Mouse (Mus musculus): Measurements from ENCODE around the gene Cdh4. TPM values are rescaled to one million over a fixed set of nuclear protein-coding genes. Genes with fewer than 3 reads are reported as not detected.
A peak's percentile ranks its signal among the peaks of the same experiment; 100 is the strongest.

Cdh4 gene
- polyA plus RNA-seq, 1 experiment from 2014 or later = 3.2 TPM

DNA sequence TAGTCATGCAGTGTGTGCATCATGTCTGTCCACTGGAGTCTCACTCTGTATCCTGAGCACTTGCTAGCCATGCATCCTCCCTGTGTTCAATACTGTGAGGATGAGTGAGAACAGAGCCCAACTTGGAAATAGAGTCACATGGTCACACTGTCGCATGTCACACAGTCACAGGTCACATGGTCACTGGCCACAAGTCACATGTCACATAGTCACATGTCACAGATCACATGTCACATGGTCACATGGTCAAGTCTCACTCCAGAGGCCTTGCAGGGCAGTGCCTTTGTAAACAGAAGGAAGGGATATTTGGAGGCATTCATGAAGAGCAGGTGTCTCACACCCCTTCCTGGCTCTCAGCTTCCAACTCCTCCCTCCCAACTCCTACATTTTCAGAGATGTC lies 217.0 kb downstream of the Cdh4 start:
- H3K27ac ChIP-seq (replicated peaks; ENCODE audit: low read depth, low read length) = no peak overlapping the region
- H3K9me3 ChIP-seq (ENCODE audit: control insufficient read depth, low read length) = no peaks in the 10 kb centered on the region
- H3K4me2 ChIP-seq (ENCODE audit: low read depth, severe bottlenecking) = no peak overlapping the region
- 92% methylated on average over 1 of the region's 1 CpGs for WGBS
- DNase-seq (ENCODE audit: low spot score) = no peak
- no peak for ATAC-seq (ENCODE audit: insufficient number of reproducible peaks, low FRiP score, low TSS enrichment, low read depth)
- 0 out of 2 replicates have a peak, but pooled peaks cover 3% of the 10 kb centered on the region for H3K27me3 ChIP-seq (ENCODE audit: control insufficient read depth, insufficient read depth, low read length)
- no peak overlapping the region for H3K9ac ChIP-seq (ENCODE audit: low read length)
- H3K4me1 ChIP-seq (ENCODE audit: control insufficient read depth, insufficient read depth, low read length) = no peaks in the 10 kb centered on the region
- H3K4me3 ChIP-seq (ENCODE audit: low read depth, low read length) = no peak overlapping the region
- H3K36me3 ChIP-seq (ENCODE audit: control insufficient read depth, insufficient read depth, low read length) = no peaks in the 10 kb centered on the region

DNA sequence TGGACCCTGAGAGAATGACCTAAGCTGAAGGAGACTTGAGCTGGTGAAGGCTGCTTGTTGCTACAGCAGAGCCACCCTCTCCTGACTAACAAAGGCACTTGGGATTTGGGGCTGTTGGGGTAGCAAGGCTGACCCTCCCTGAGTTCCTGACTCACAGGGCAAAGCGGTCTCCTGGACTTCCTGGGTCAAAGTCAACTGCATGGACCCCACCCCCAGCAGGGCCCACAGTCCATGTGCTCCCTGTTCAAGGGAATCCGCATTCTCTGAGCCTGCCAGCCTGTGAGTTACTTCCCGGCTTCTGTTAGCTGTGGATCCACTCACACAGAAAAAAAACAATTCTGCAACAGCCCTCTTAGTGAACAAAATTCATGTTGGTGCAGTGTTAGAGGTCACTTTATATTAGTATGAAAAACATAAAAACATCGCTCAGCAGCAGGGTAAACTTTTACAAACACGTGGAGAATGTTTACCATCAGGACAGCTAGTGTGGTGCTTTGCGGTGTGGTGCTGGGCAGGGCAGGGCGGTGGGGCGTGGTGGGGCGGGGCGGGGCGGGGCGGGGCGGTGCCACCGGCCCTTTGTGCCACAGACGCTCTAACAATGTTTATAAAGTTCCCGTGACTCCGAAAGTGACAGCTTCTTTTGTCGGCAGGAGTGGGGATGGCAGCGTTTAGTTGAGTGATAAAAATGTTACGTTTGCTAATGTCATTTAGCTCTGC lies 219.9 kb downstream of the Cdh4 start:
- Histone ChIP-seq H3K4me3 (ENCODE audit: low read depth, low read length) (no peak overlapping the region), H3K27me3 (ENCODE audit: control insufficient read depth, insufficient read depth, low read length) (0 out of 2 replicates have a peak, but pooled peaks cover 3% of the 10 kb centered on the region), H3K4me1 (ENCODE audit: control insufficient read depth, insufficient read depth, low read length) (no peaks in the 10 kb centered on the region), H3K36me3 (ENCODE audit: control insufficient read depth, insufficient read depth, low read length) (no peaks in the 10 kb centered on the region), H3K27ac (replicated peaks; ENCODE audit: low read depth, low read length) (no peak overlapping the region), H3K9me3 (ENCODE audit: control insufficient read depth, low read length) (no peaks in the 10 kb centered on the region), H3K4me2 (ENCODE audit: low read depth, severe bottlenecking) (peak overlapping the region; percentile 18; the same call in 1 of the 2 replicates), H3K9ac (ENCODE audit: low read length) (no peak overlapping the region)
- no peak for ATAC-seq (ENCODE audit: insufficient number of reproducible peaks, low FRiP score, low TSS enrichment, low read depth)
- DNase-seq (ENCODE audit: low spot score) = no peak
- WGBS = 2% methylated on average over 20 of the region's 20 CpGs

DNA sequence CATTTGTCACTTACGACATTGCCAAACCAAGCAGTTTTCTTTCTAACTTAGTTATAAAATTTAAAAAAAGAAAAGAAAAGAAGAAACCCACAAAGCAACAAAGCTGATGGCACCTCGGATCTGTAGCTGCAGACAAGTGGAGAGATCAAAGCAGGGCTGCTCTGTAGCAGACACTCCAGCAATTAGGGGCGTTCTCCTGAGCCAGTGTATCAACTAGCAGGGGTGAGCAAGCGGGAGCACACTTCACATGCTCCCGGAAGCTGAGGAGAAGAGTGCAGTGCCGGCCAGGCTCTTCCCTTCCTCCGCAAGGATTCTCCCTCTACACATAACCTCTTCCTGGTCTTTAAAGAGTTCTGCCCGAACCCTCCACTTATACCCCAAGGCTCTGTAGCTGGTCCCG lies 220.5 kb downstream of the Cdh4 start:
- peak overlapping the region; percentile 18; the same call in 1 of the 2 replicates for H3K4me2 ChIP-seq (ENCODE audit: low read depth, severe bottlenecking)
- H3K27ac ChIP-seq (replicated peaks; ENCODE audit: low read depth, low read length) = no peak overlapping the region
- ATAC-seq (ENCODE audit: insufficient number of reproducible peaks, low FRiP score, low TSS enrichment, low read depth) = no peak
- no peak overlapping the region for H3K4me3 ChIP-seq (ENCODE audit: low read depth, low read length)
- H3K9me3 ChIP-seq (ENCODE audit: control insufficient read depth, low read length) = no peaks in the 10 kb centered on the region
- 0 out of 2 replicates have a peak, but pooled peaks cover 3% of the 10 kb centered on the region for H3K27me3 ChIP-seq (ENCODE audit: control insufficient read depth, insufficient read depth, low read length)
- no peak overlapping the region for H3K9ac ChIP-seq (ENCODE audit: low read length)
- no peak for DNase-seq (ENCODE audit: low spot score)
- H3K4me1 ChIP-seq (ENCODE audit: control insufficient read depth, insufficient read depth, low read length) = no peaks in the 10 kb centered on the region
- no peaks in the 10 kb centered on the region for H3K36me3 ChIP-seq (ENCODE audit: control insufficient read depth, insufficient read depth, low read length)
- 9% methylated on average over 9 of the region's 9 CpGs for WGBS

DNA sequence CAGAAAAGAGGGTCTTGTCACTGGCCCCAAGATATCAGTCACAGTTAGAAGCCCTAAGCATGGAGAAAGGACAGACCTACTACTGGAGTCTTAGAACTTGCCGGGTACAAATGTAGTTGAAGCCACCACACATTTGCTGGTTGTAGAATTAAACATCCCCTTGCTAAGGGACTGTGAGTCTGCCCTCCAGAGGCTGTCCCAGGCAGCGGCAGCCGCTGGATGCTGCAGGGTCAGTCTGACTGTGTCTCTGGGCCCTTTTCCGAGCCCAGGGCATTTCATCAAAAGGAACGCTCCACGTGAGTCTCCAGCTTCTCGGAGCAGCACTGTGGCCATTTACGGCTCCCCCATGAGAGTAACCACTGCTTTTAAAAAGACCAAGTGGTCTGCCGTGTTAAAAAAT lies 221.4 kb downstream of the Cdh4 start:
- DNase-seq (ENCODE audit: low spot score) = no peak
- Histone ChIP-seq H3K27me3 (ENCODE audit: control insufficient read depth, insufficient read depth, low read length) (0 out of 2 replicates have a peak, but pooled peaks cover 3% of the 10 kb centered on the region), H3K9me3 (ENCODE audit: control insufficient read depth, low read length) (no peaks in the 10 kb centered on the region), H3K4me2 (ENCODE audit: low read depth, severe bottlenecking) (no peak overlapping the region), H3K27ac (replicated peaks; ENCODE audit: low read depth, low read length) (no peak overlapping the region), H3K4me1 (ENCODE audit: control insufficient read depth, insufficient read depth, low read length) (no peaks in the 10 kb centered on the region), H3K4me3 (ENCODE audit: low read depth, low read length) (no peak overlapping the region), H3K36me3 (ENCODE audit: control insufficient read depth, insufficient read depth, low read length) (no peaks in the 10 kb centered on the region), H3K9ac (ENCODE audit: low read length) (no peak overlapping the region)
- WGBS = 18% methylated on average over 9 of the region's 9 CpGs
- ATAC-seq (ENCODE audit: insufficient number of reproducible peaks, low FRiP score, low TSS enrichment, low read depth) = no peak

DNA sequence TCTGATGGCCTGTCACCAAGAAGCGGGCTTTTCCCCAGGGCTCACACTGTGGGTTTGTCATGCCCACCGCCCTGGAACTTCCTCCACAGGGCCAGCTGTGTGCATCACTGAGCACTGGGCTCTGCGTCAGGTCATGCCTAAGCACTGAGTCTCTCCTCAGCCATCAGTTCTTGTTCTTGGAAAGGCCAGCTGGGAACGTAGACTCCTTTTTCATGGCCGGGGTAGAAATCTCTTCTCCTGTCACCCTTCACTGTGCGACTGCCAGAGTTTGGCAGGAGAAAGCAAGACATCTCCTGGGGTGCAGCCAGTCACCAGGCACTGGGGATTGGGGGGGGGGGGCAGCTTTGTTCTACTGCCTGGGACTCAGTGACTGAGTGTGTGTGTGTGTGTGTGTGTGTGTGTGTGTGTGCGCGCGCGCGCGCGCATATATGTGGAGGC lies 222.0 kb downstream of the Cdh4 start:
- Histone ChIP-seq H3K4me2 (ENCODE audit: low read depth, severe bottlenecking) (no peak overlapping the region), H3K4me3 (ENCODE audit: low read depth, low read length) (no peak overlapping the region), H3K4me1 (ENCODE audit: control insufficient read depth, insufficient read depth, low read length) (no peaks in the 10 kb centered on the region), H3K27me3 (ENCODE audit: control insufficient read depth, insufficient read depth, low read length) (0 out of 2 replicates have a peak, but pooled peaks cover 3% of the 10 kb centered on the region), H3K27ac (replicated peaks; ENCODE audit: low read depth, low read length) (no peak overlapping the region), H3K36me3 (ENCODE audit: control insufficient read depth, insufficient read depth, low read length) (no peaks in the 10 kb centered on the region), H3K9me3 (ENCODE audit: control insufficient read depth, low read length) (no peaks in the 10 kb centered on the region), H3K9ac (ENCODE audit: low read length) (no peak overlapping the region)
- DNase-seq (ENCODE audit: low spot score) = no peak
- 84% methylated on average over 13 of the region's 13 CpGs for WGBS
- no peak for ATAC-seq (ENCODE audit: insufficient number of reproducible peaks, low FRiP score, low TSS enrichment, low read depth)

DNA sequence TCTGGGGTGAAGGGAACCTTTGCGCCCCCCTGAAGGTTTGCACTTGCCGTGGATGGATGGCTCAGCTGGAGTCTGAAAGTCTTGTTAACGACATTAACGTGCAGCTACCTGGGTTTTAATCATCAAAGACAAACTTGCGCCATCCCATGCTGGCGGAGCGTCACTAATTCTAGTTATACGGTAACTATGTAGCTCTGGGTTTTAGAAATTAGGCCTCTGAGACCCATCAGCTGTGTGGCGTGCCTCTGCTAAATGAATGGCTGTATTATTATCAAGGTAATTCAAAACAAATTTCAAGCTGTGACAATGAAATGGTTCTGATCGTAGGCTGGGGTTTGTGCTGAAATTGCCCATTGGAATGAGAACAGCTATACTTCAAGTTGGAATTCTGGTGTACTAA lies 228.5 kb downstream of the Cdh4 start:
- Histone ChIP-seq H3K4me1 (ENCODE audit: control insufficient read depth, insufficient read depth, low read length) (0 out of 2 replicates have a peak, but pooled peaks cover 3% of the 10 kb centered on the region), H3K9me3 (ENCODE audit: control insufficient read depth, low read length) (no peaks in the 10 kb centered on the region), H3K4me3 (ENCODE audit: low read depth, low read length) (no peak overlapping the region), H3K4me2 (ENCODE audit: low read depth, severe bottlenecking) (no peak overlapping the region), H3K27ac (replicated peaks; ENCODE audit: low read depth, low read length) (no peak overlapping the region), H3K9ac (ENCODE audit: low read length) (no peak overlapping the region), H3K27me3 (ENCODE audit: control insufficient read depth, insufficient read depth, low read length) (no peaks in the 10 kb centered on the region), H3K36me3 (ENCODE audit: control insufficient read depth, insufficient read depth, low read length) (no peaks in the 10 kb centered on the region)
- no peak for DNase-seq (ENCODE audit: low spot score)
- ATAC-seq (ENCODE audit: insufficient number of reproducible peaks, low FRiP score, low TSS enrichment, low read depth) = no peak
- 33% methylated on average over 10 of the region's 10 CpGs for WGBS

DNA sequence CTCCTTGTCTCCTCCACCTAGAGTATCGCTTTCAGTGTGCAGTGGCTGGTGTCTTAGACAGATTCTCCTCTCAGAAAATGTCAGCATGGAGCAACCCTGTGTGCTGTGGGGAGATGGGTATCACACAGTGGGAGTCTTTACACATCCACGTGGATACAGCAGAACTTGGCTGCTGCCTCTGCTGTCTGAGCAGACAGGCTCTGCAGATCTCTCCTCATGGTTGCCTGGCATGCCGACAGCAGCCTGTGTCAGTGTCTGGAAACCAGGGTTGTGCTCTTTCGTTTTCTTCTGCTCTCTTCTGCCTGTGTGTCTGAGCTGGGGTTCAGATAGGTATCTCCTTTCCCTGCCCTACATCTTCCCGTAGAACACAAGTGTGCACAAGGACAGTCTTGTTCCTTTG lies 237.6 kb downstream of the Cdh4 start:
- no peak for DNase-seq (ENCODE audit: low spot score)
- no peak for ATAC-seq (ENCODE audit: insufficient number of reproducible peaks, low FRiP score, low TSS enrichment, low read depth)
- H3K4me3 ChIP-seq (ENCODE audit: low read depth, low read length) = no peak overlapping the region
- no peaks in the 10 kb centered on the region for H3K9me3 ChIP-seq (ENCODE audit: control insufficient read depth, low read length)
- no peaks in the 10 kb centered on the region for H3K36me3 ChIP-seq (ENCODE audit: control insufficient read depth, insufficient read depth, low read length)
- no peak overlapping the region for H3K27ac ChIP-seq (replicated peaks; ENCODE audit: low read depth, low read length)
- no peaks in the 10 kb centered on the region for H3K4me1 ChIP-seq (ENCODE audit: control insufficient read depth, insufficient read depth, low read length)
- WGBS = 77% methylated on average over 5 of the region's 5 CpGs
- H3K9ac ChIP-seq (ENCODE audit: low read length) = no peak overlapping the region
- no peaks in the 10 kb centered on the region for H3K27me3 ChIP-seq (ENCODE audit: control insufficient read depth, insufficient read depth, low read length)
- H3K4me2 ChIP-seq (ENCODE audit: low read depth, severe bottlenecking) = no peak overlapping the region

DNA sequence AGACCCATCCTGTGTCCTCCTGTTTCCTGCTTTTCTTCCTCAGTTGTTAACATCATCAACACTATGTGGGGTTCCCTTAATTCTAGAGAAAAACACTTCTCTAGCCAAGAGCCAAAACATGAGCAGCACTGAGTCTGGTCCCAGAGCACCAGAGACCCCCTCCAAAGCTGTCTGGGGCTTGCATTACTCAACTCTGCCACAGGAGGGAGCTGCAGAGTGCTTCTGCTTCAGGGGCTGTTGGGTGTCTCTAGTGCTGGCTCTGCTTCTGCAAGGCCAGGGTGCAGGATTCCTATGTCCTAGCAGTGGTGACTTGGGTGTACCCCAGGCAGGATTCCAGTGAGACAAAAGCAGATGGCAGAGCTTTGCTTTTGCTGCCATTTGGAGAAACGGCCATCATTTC lies 239.2 kb downstream of the Cdh4 start:
- Histone ChIP-seq H3K4me3 (ENCODE audit: low read depth, low read length) (no peak overlapping the region), H3K9me3 (ENCODE audit: control insufficient read depth, low read length) (no peaks in the 10 kb centered on the region), H3K4me1 (ENCODE audit: control insufficient read depth, insufficient read depth, low read length) (no peaks in the 10 kb centered on the region), H3K27ac (replicated peaks; ENCODE audit: low read depth, low read length) (no peak overlapping the region), H3K4me2 (ENCODE audit: low read depth, severe bottlenecking) (no peak overlapping the region), H3K9ac (ENCODE audit: low read length) (no peak overlapping the region), H3K27me3 (ENCODE audit: control insufficient read depth, insufficient read depth, low read length) (no peaks in the 10 kb centered on the region), H3K36me3 (ENCODE audit: control insufficient read depth, insufficient read depth, low read length) (no peaks in the 10 kb centered on the region)
- no peak for ATAC-seq (ENCODE audit: insufficient number of reproducible peaks, low FRiP score, low TSS enrichment, low read depth)
- 87% methylated on average over 1 of the region's 1 CpGs for WGBS
- peak; percentile 52 for DNase-seq (ENCODE audit: low spot score)

All from limb, embryonic 11.5 days (tissue).